Mouse (Mus musculus): ENCODE measurements around the gene Zbtb41. TPM values are rescaled to one million over a fixed set of nuclear protein-coding genes. Genes with fewer than 3 reads are reported as not detected.
"Not testable (repeated sequence)": the region's sequence is repeated elsewhere in the genome, so short reads cannot be mapped to it uniquely, and the experiment has no call there.

Gene Zbtb41
- total RNA-seq (2017): 37.1 and 47.7 TPM in 2 replicates

- ATAC-seq (replicated peaks in 1 of 2; ENCODE audit: insufficient read depth in 1 of 2, low FRiP score in 2 of 2, low TSS enrichment in 1 of 2, low read depth in 1 of 2, poor library complexity in 2 of 2, severe bottlenecking in 2 of 2): peak; percentile 79 to 82
Observed at GRCm38 (mm10) chr1:139421875-139422791, at the start of gene Zbtb41. Gene Zbtb41, plus strand, starts transcription at chr1:139422288.

GRCm38 (mm10) chr1:139375900-139376299 is 46.2 kb upstream of the Zbtb41 start:
- ATAC-seq (replicated peaks in 1 of 2; ENCODE audit: insufficient read depth in 1 of 2, low FRiP score in 2 of 2, low TSS enrichment in 1 of 2, low read depth in 1 of 2, poor library complexity in 2 of 2, severe bottlenecking in 2 of 2): no peak

GRCm38 (mm10) chr1:139376638-139377286 is 45.3 kb upstream of the Zbtb41 start, which contains the start of gene Crb1:
Gene Crb1, minus strand, starts transcription at chr1:139377100.
- ATAC-seq (replicated peaks in 1 of 2; ENCODE audit: insufficient read depth in 1 of 2, low FRiP score in 2 of 2, low TSS enrichment in 1 of 2, low read depth in 1 of 2, poor library complexity in 2 of 2, severe bottlenecking in 2 of 2): 0 out of 4 replicates have a peak, but pooled peaks of 1 of the 2 experiments have one; percentile 32

- peak; percentile 21 to 37; a peak in 2 of 4 replicates for ATAC-seq (replicated peaks in 1 of 2; ENCODE audit: insufficient read depth in 1 of 2, low FRiP score in 2 of 2, low TSS enrichment in 1 of 2, low read depth in 1 of 2, poor library complexity in 2 of 2, severe bottlenecking in 2 of 2)
Observed at GRCm38 (mm10) chr1:139378861-139379620, 43.0 kb upstream of the Zbtb41 start.

GRCm38 (mm10) chr1:139379621-139379984 is 42.5 kb upstream of the Zbtb41 start:
- 0 out of 4 replicates have a peak, but pooled peaks have one; percentile 12 to 14 for ATAC-seq (replicated peaks in 1 of 2; ENCODE audit: insufficient read depth in 1 of 2, low FRiP score in 2 of 2, low TSS enrichment in 1 of 2, low read depth in 1 of 2, poor library complexity in 2 of 2, severe bottlenecking in 2 of 2)

- ATAC-seq (replicated peaks in 1 of 2; ENCODE audit: insufficient read depth in 1 of 2, low FRiP score in 2 of 2, low TSS enrichment in 1 of 2, low read depth in 1 of 2, poor library complexity in 2 of 2, severe bottlenecking in 2 of 2): no peak
Observed at GRCm38 (mm10) chr1:139391747-139392146, 30.3 kb upstream of the Zbtb41 start.

GRCm38 (mm10) chr1:139396589-139396988 is 25.5 kb upstream of the Zbtb41 start:
- no peak for ATAC-seq (replicated peaks in 1 of 2; ENCODE audit: insufficient read depth in 1 of 2, low FRiP score in 2 of 2, low TSS enrichment in 1 of 2, low read depth in 1 of 2, poor library complexity in 2 of 2, severe bottlenecking in 2 of 2)

GRCm38 (mm10) chr1:139405766-139406165 is 16.3 kb upstream of the Zbtb41 start:
- ATAC-seq (replicated peaks in 1 of 2; ENCODE audit: insufficient read depth in 1 of 2, low FRiP score in 2 of 2, low TSS enrichment in 1 of 2, low read depth in 1 of 2, poor library complexity in 2 of 2, severe bottlenecking in 2 of 2): no peak

- no peak for ATAC-seq (replicated peaks in 1 of 2; ENCODE audit: insufficient read depth in 1 of 2, low FRiP score in 2 of 2, low TSS enrichment in 1 of 2, low read depth in 1 of 2, poor library complexity in 2 of 2, severe bottlenecking in 2 of 2)
Observed at GRCm38 (mm10) chr1:139407701-139408100, 14.4 kb upstream of the Zbtb41 start.

- not testable (repeated sequence) for ATAC-seq (replicated peaks in 1 of 2; ENCODE audit: insufficient read depth in 1 of 2, low FRiP score in 2 of 2, low TSS enrichment in 1 of 2, low read depth in 1 of 2, poor library complexity in 2 of 2, severe bottlenecking in 2 of 2)
Observed at GRCm38 (mm10) chr1:139412365-139412764, 9.7 kb upstream of the Zbtb41 start.

- ATAC-seq (replicated peaks in 1 of 2; ENCODE audit: insufficient read depth in 1 of 2, low FRiP score in 2 of 2, low TSS enrichment in 1 of 2, low read depth in 1 of 2, poor library complexity in 2 of 2, severe bottlenecking in 2 of 2): peak; percentile 92
Observed at GRCm38 (mm10) chr1:139413465-139413864, 8.6 kb upstream of the Zbtb41 start.

- ATAC-seq (replicated peaks in 1 of 2; ENCODE audit: insufficient read depth in 1 of 2, low FRiP score in 2 of 2, low TSS enrichment in 1 of 2, low read depth in 1 of 2, poor library complexity in 2 of 2, severe bottlenecking in 2 of 2): peak; percentile 22 to 35
Observed at GRCm38 (mm10) chr1:139421521-139421874, 590 bp upstream of the Zbtb41 start.

GRCm38 (mm10) chr1:139422941-139423340 is 853 bp downstream of the Zbtb41 start:
- no peak for ATAC-seq (replicated peaks in 1 of 2; ENCODE audit: insufficient read depth in 1 of 2, low FRiP score in 2 of 2, low TSS enrichment in 1 of 2, low read depth in 1 of 2, poor library complexity in 2 of 2, severe bottlenecking in 2 of 2)

- ATAC-seq (replicated peaks in 1 of 2; ENCODE audit: insufficient read depth in 1 of 2, low FRiP score in 2 of 2, low TSS enrichment in 1 of 2, low read depth in 1 of 2, poor library complexity in 2 of 2, severe bottlenecking in 2 of 2): no peak
Observed at GRCm38 (mm10) chr1:139423931-139424330, 1.8 kb downstream of the Zbtb41 start.

GRCm38 (mm10) chr1:139425006-139425405 is 2.9 kb downstream of the Zbtb41 start:
- no peak for ATAC-seq (replicated peaks in 1 of 2; ENCODE audit: insufficient read depth in 1 of 2, low FRiP score in 2 of 2, low TSS enrichment in 1 of 2, low read depth in 1 of 2, poor library complexity in 2 of 2, severe bottlenecking in 2 of 2)

GRCm38 (mm10) chr1:139438373-139438772 is 16.3 kb downstream of the Zbtb41 start:
- ATAC-seq (replicated peaks in 1 of 2; ENCODE audit: insufficient read depth in 1 of 2, low FRiP score in 2 of 2, low TSS enrichment in 1 of 2, low read depth in 1 of 2, poor library complexity in 2 of 2, severe bottlenecking in 2 of 2): no peak

- ATAC-seq (replicated peaks in 1 of 2; ENCODE audit: insufficient read depth in 1 of 2, low FRiP score in 2 of 2, low TSS enrichment in 1 of 2, low read depth in 1 of 2, poor library complexity in 2 of 2, severe bottlenecking in 2 of 2): peak; percentile 39 to 42; a peak in 2 of 4 replicates
Observed at GRCm38 (mm10) chr1:139443103-139443502, 21.0 kb downstream of the Zbtb41 start.
